ENCODE assay signal across 30 mouse cellular contexts in genomic region chr11:24147698-24148097, GRCm38 (mm10).
DNase-seq lines count a peak whose midpoint lies in the region; ATAC-seq and TF ChIP-seq lines count a peak whose summit lies in the region.
"Had no signal": no experiment of that assay in that cellular context is flagged by ENCODE, and none has a peak within 500 bp of the region (broad histone marks: within the 10 kb centered on the region; RNA-seq: fewer than 3 reads in every experiment).

No protein-coding gene starts in this region.

- WGBS in forebrain, embryonic 11.5 days, result 85% methylated on average over 6 of the region's 6 CpGs
- WGBS in forebrain, embryonic 16.5 days, result 83% methylated on average over 6 of the region's 6 CpGs
- 65% methylated on average over 6 of the region's 6 CpGs for WGBS in limb, embryonic 15.5 days
- 79% methylated on average over 6 of the region's 6 CpGs for WGBS in limb, embryonic 10.5 days
- WGBS in liver, embryonic 14.5 days (ENCODE audit: insufficient replicate concordance), result 43% methylated on average over 6 of the region's 6 CpGs
- 73% methylated on average over 6 of the region's 6 CpGs for WGBS in heart, embryonic 12.5 days

- TF ChIP-seq CTCF in liver, embryonic 14.5 days (IDR thresholded peaks at IDR 0.05; ENCODE audit: low read depth), result no peak

- no peak overlapping the region for H3K4me2 ChIP-seq in forebrain, embryonic 11.5 days (ENCODE audit: low read depth, low read length, severe bottlenecking)
- H3K4me2 ChIP-seq in forebrain, embryonic 16.5 days (ENCODE audit: low read length), result no peak overlapping the region
- H3K4me2 ChIP-seq in limb, embryonic 15.5 days, result no peak overlapping the region
- H3K4me2 ChIP-seq in liver, embryonic 14.5 days (ENCODE audit: low read depth), result no peak overlapping the region
- no peak overlapping the region for H3K4me2 ChIP-seq in heart, embryonic 12.5 days
- H3K4me2 ChIP-seq: embryonic facial prominence, embryonic 12.5 days; forebrain, embryonic 12.5 days; limb, embryonic 12.5 days; lung, embryonic 14.5 days; neural tube, embryonic 12.5 days had no signal

- peak; percentile 43 for DNase-seq in forebrain, embryonic 11.5 days (ENCODE audit: low spot score)
- no peak for DNase-seq in limb, embryonic 10.5 days (ENCODE audit: low spot score)
- no peak for DNase-seq in liver, embryonic 14.5 days (ENCODE audit: low read depth in 3 of 3, low spot score in 3 of 3)
- no peak for DNase-seq in urinary bladder, adult 2 months (ENCODE audit: low spot score)
- DNase-seq: adrenal gland, adult 8-10 months; cerebellum, adult 8-10 months; embryo, embryonic 11 days; gastrocnemius, postnatal 10 days; heart, postnatal 14 days; kidney, adult 11 months; kidney, postnatal 14 days; lung, embryonic 14.5 days; lung, postnatal 14 days; right cerebral cortex, adult 18-20 months; spleen, adult 18-20 months; thymus, postnatal 14 days had no signal

- H3K4me1 ChIP-seq in forebrain, embryonic 11.5 days (replicated peaks; ENCODE audit: control insufficient read depth, insufficient read depth, low read length), result no peaks in the 10 kb centered on the region
- peaks cover 42% of the 10 kb centered on the region for H3K4me1 ChIP-seq in forebrain, embryonic 16.5 days (replicated peaks; ENCODE audit: control insufficient read depth, insufficient read depth, low read length)
- H3K4me1 ChIP-seq in limb, embryonic 15.5 days, result peaks cover 52% of the 10 kb centered on the region
- peaks cover 74% of the 10 kb centered on the region for H3K4me1 ChIP-seq in limb, embryonic 10.5 days
- H3K4me1 ChIP-seq in liver, embryonic 14.5 days (replicated peaks; ENCODE audit: control insufficient read depth in 2 of 2, insufficient read depth in 2 of 2, low read length in 1 of 2), result peaks cover 20 to 34% of the 10 kb centered on the region in 2 experiments
- peaks cover 23% of the 10 kb centered on the region for H3K4me1 ChIP-seq in heart, embryonic 12.5 days (replicated peaks)
- H3K4me1 ChIP-seq: midbrain, embryonic 10.5 days had no signal

- no peaks in the 10 kb centered on the region for H3K9me3 ChIP-seq in forebrain, embryonic 11.5 days (ENCODE audit: control insufficient read depth, low read length)
- no peaks in the 10 kb centered on the region for H3K9me3 ChIP-seq in forebrain, embryonic 16.5 days (ENCODE audit: control insufficient read depth, low read length)
- H3K9me3 ChIP-seq in limb, embryonic 15.5 days, result no peaks in the 10 kb centered on the region
- no peaks in the 10 kb centered on the region for H3K9me3 ChIP-seq in limb, embryonic 10.5 days (replicated peaks)
- no peaks in the 10 kb centered on the region for H3K9me3 ChIP-seq in liver, embryonic 14.5 days (ENCODE audit: control insufficient read depth, low read length)
- H3K9me3 ChIP-seq in heart, embryonic 12.5 days (replicated peaks), result no peaks in the 10 kb centered on the region
- H3K9me3 ChIP-seq: embryonic facial prominence, embryonic 12.5 days; forebrain, embryonic 12.5 days; G1E; hindbrain, embryonic 10.5 days; limb, embryonic 12.5 days; midbrain, embryonic 10.5 days; neural tube, embryonic 12.5 days had no signal

- ATAC-seq in forebrain, embryonic 11.5 days (replicated peaks; ENCODE audit: low FRiP score), result no peak
- ATAC-seq in forebrain, embryonic 16.5 days, result no peak
- ATAC-seq in limb, embryonic 15.5 days (ENCODE audit: insufficient number of reproducible peaks, low FRiP score, low TSS enrichment, low read depth), result no peak
- ATAC-seq in erythroid progenitor cell, adult 5-6 weeks (replicated peaks; ENCODE audit: low FRiP score, poor library complexity, severe bottlenecking), result peak; percentile 76
- peak; percentile 58 for ATAC-seq in liver, embryonic 14.5 days (ENCODE audit: insufficient read depth)
- ATAC-seq in heart, embryonic 12.5 days (ENCODE audit: insufficient number of reproducible peaks, low FRiP score), result no peak
- ATAC-seq: hindbrain, postnatal 0 days; midbrain, embryonic 16.5 days had no signal

- no peak overlapping the region for H3K27ac ChIP-seq in forebrain, embryonic 11.5 days (ENCODE audit: low read depth, low read length)
- H3K27ac ChIP-seq in forebrain, embryonic 16.5 days (ENCODE audit: low read length), result no peak overlapping the region
- 0 out of 2 replicates have a peak overlapping the region, but pooled peaks have one; percentile 22 for H3K27ac ChIP-seq in limb, embryonic 15.5 days
- no peak overlapping the region for H3K27ac ChIP-seq in limb, embryonic 10.5 days
- peak overlapping the region; percentile 60 for H3K27ac ChIP-seq in liver, embryonic 14.5 days
- no peak overlapping the region for H3K27ac ChIP-seq in heart, embryonic 12.5 days (ENCODE audit: poor library complexity, severe bottlenecking)
- H3K27ac ChIP-seq: embryonic facial prominence, embryonic 12.5 days; forebrain, embryonic 12.5 days; hindbrain, embryonic 10.5 days; hindbrain, postnatal 0 days; limb, embryonic 12.5 days; midbrain, embryonic 10.5 days; neural tube, embryonic 12.5 days had no signal

- no peak for TF ChIP-seq EP300 in liver, embryonic 14.5 days (IDR thresholded peaks at IDR 0.05; ENCODE audit: low read depth)

- H3K36me3 ChIP-seq in forebrain, embryonic 11.5 days (ENCODE audit: control insufficient read depth, insufficient read depth, low read length), result no peaks in the 10 kb centered on the region
- peaks cover 2% of the 10 kb centered on the region; the same call in 1 of the 2 replicates for H3K36me3 ChIP-seq in forebrain, embryonic 16.5 days (ENCODE audit: control insufficient read depth, insufficient read depth)
- no peaks in the 10 kb centered on the region; the same call in 1 of the 2 replicates for H3K36me3 ChIP-seq in limb, embryonic 15.5 days
- H3K36me3 ChIP-seq in limb, embryonic 10.5 days, result peaks cover 32% of the 10 kb centered on the region
- H3K36me3 ChIP-seq in liver, embryonic 14.5 days (replicated peaks; ENCODE audit: control insufficient read depth, insufficient read depth, low read depth), result peaks cover 12% of the 10 kb centered on the region
- 0 out of 2 replicates have a peak, but pooled peaks cover 3% of the 10 kb centered on the region for H3K36me3 ChIP-seq in heart, embryonic 12.5 days

- no peaks in the 10 kb centered on the region for H3K27me3 ChIP-seq in forebrain, embryonic 11.5 days (ENCODE audit: control insufficient read depth, insufficient read depth, low read length)
- no peaks in the 10 kb centered on the region for H3K27me3 ChIP-seq in forebrain, embryonic 16.5 days (replicated peaks; ENCODE audit: control insufficient read depth, insufficient read depth, low read length)
- no peaks in the 10 kb centered on the region for H3K27me3 ChIP-seq in limb, embryonic 15.5 days
- no peaks in the 10 kb centered on the region for H3K27me3 ChIP-seq in limb, embryonic 10.5 days (ENCODE audit: low read depth, poor library complexity, severe bottlenecking)
- no peaks in the 10 kb centered on the region for H3K27me3 ChIP-seq in liver, embryonic 14.5 days (ENCODE audit: control insufficient read depth, insufficient read depth, low read length)
- H3K27me3 ChIP-seq in heart, embryonic 12.5 days (replicated peaks), result no peaks in the 10 kb centered on the region
- H3K27me3 ChIP-seq: embryonic facial prominence, embryonic 12.5 days; forebrain, embryonic 12.5 days; limb, embryonic 12.5 days; neural tube, embryonic 12.5 days had no signal

- no peak overlapping the region for H3K4me3 ChIP-seq in forebrain, embryonic 11.5 days (ENCODE audit: low read depth, low read length)
- H3K4me3 ChIP-seq in forebrain, embryonic 16.5 days (replicated peaks; ENCODE audit: low read length), result no peak overlapping the region
- no peak overlapping the region for H3K4me3 ChIP-seq in limb, embryonic 15.5 days
- no peak overlapping the region for H3K4me3 ChIP-seq in limb, embryonic 10.5 days
- no peak overlapping the region for H3K4me3 ChIP-seq in liver, embryonic 14.5 days (ENCODE audit: insufficient read depth in 1 of 2, low read depth in 2 of 2, low read length in 2 of 2)
- no peak overlapping the region for H3K4me3 ChIP-seq in heart, embryonic 12.5 days
- H3K4me3 ChIP-seq: embryonic facial prominence, embryonic 12.5 days; forebrain, embryonic 12.5 days; hindbrain, embryonic 10.5 days; limb, embryonic 12.5 days; midbrain, embryonic 10.5 days; myocyte; neural tube, embryonic 12.5 days had no signal

- no peak overlapping the region for H3K9ac ChIP-seq in forebrain, embryonic 11.5 days (ENCODE audit: low read length)
- H3K9ac ChIP-seq in forebrain, embryonic 16.5 days (replicated peaks; ENCODE audit: low read depth, low read length), result no peak overlapping the region
- H3K9ac ChIP-seq in limb, embryonic 15.5 days, result no peak overlapping the region
- H3K9ac ChIP-seq in liver, embryonic 14.5 days (replicated peaks), result peak overlapping the region; percentile 23
- H3K9ac ChIP-seq in heart, embryonic 12.5 days, result no peak overlapping the region
- H3K9ac ChIP-seq: embryonic facial prominence, embryonic 12.5 days; forebrain, embryonic 12.5 days; limb, embryonic 12.5 days; lung, embryonic 14.5 days; neural tube, embryonic 12.5 days had no signal

Comparison
In these comparisons a context has a peak if more than half of its experiments do, and no peak if none do; other contexts are left out.
1. H3K27ac ChIP-seq: peak in limb, embryonic 15.5 days (single experiment) and liver, embryonic 14.5 days (single experiment); none in forebrain, embryonic 11.5 days (single experiment), forebrain, embryonic 16.5 days (single experiment), limb, embryonic 10.5 days (single experiment) and heart, embryonic 12.5 days (single experiment).
2. ATAC-seq: peak in erythroid progenitor cell, adult 5-6 weeks (single experiment) and liver, embryonic 14.5 days (single experiment); none in forebrain, embryonic 11.5 days (single experiment), forebrain, embryonic 16.5 days (single experiment), limb, embryonic 15.5 days (single experiment) and heart, embryonic 12.5 days (single experiment).